18 mouse cellular contexts compared by ENCODE assay signal in genomic region chr2:102057746-102058145, GRCm38 (mm10).
DNase-seq lines count a peak whose midpoint lies in the region; ATAC-seq and TF ChIP-seq lines count a peak whose summit lies in the region.
"Had no signal": no experiment of that assay in that cellular context is flagged by ENCODE, and none has a peak within 500 bp of the region (broad histone marks: within the 10 kb centered on the region; RNA-seq: fewer than 3 reads in every experiment).

No protein-coding gene starts in this region.

- peaks cover 11% of the 10 kb centered on the region for H3K4me1 ChIP-seq in forebrain, embryonic 12.5 days
- peaks cover 10% of the 10 kb centered on the region for H3K4me1 ChIP-seq in forebrain, embryonic 10.5 days
- H3K4me1 ChIP-seq in thymus, adult 2 months (replicated peaks; ENCODE audit: control insufficient read depth, insufficient read depth, low read length) = peaks cover 54% of the 10 kb centered on the region
- H3K4me1 ChIP-seq: hindbrain, embryonic 12.5 days; limb, embryonic 10.5 days had no signal

- TF ChIP-seq POLR2A in thymus, adult 2 months (IDR thresholded peaks at IDR 0.05; ENCODE audit: control insufficient read depth, extremely low read depth, insufficient read depth, low read length, poor library complexity) = no peak

- no peak overlapping the region for H3K4me3 ChIP-seq in forebrain, embryonic 12.5 days (replicated peaks)
- H3K4me3 ChIP-seq in forebrain, embryonic 10.5 days = no peak overlapping the region
- H3K4me3 ChIP-seq in layer of hippocampus, adult 2 months = no peak overlapping the region
- H3K4me3 ChIP-seq in thymus, adult 2 months (ENCODE audit: control insufficient read depth, insufficient read depth, low read length) = peak overlapping the region; percentile 12
- H3K4me3 ChIP-seq: heart, adult 2 months; heart, embryonic 15.5 days; hindbrain, embryonic 12.5 days; kidney, embryonic 15.5 days; limb, embryonic 10.5 days; liver, embryonic 13.5 days; midbrain, embryonic 12.5 days had no signal

- no peak overlapping the region for H3K9ac ChIP-seq in forebrain, embryonic 12.5 days
- H3K9ac ChIP-seq: heart, embryonic 15.5 days; hindbrain, embryonic 12.5 days; kidney, embryonic 15.5 days; liver, embryonic 13.5 days; midbrain, embryonic 12.5 days had no signal

- H3K9me3 ChIP-seq in forebrain, embryonic 12.5 days = no peaks in the 10 kb centered on the region
- H3K9me3 ChIP-seq in forebrain, embryonic 10.5 days = no peaks in the 10 kb centered on the region
- H3K9me3 ChIP-seq: heart, embryonic 15.5 days; hindbrain, embryonic 12.5 days; kidney, embryonic 15.5 days; limb, embryonic 10.5 days; liver, embryonic 13.5 days; midbrain, embryonic 12.5 days had no signal

- H3K4me2 ChIP-seq in forebrain, embryonic 12.5 days = no peak overlapping the region
- H3K4me2 ChIP-seq: heart, embryonic 15.5 days; hindbrain, embryonic 12.5 days; kidney, embryonic 15.5 days; liver, embryonic 13.5 days; midbrain, embryonic 12.5 days had no signal

- H3K27me3 ChIP-seq in forebrain, embryonic 12.5 days = no peaks in the 10 kb centered on the region
- H3K27me3 ChIP-seq in forebrain, embryonic 10.5 days (ENCODE audit: poor library complexity, severe bottlenecking) = no peaks in the 10 kb centered on the region
- no peaks in the 10 kb centered on the region for H3K27me3 ChIP-seq in thymus, adult 2 months (ENCODE audit: control insufficient read depth, insufficient read depth, low read length)
- H3K27me3 ChIP-seq: CH12.LX; heart, embryonic 15.5 days; hindbrain, embryonic 12.5 days; kidney, embryonic 15.5 days; liver, embryonic 13.5 days; midbrain, embryonic 12.5 days had no signal

- 89% methylated on average over 12 of the region's 12 CpGs for WGBS in forebrain, embryonic 12.5 days
- WGBS in forebrain, embryonic 10.5 days = 91% methylated on average over 12 of the region's 12 CpGs
- WGBS in thymus, adult 2 months = 86% methylated on average over 12 of the region's 12 CpGs

- no peak for TF ChIP-seq CTCF in layer of hippocampus, adult 2 months (conservative IDR thresholded peaks at IDR 0.05)
- TF ChIP-seq CTCF in thymus, adult 2 months (IDR thresholded peaks at IDR 0.05; ENCODE audit: borderline replicate concordance, control insufficient read depth, extremely low read depth, insufficient read depth, low read length, poor library complexity) = no peak

- DNase-seq in forebrain, embryonic 10.5 days (ENCODE audit: extremely low spot score, low spot score) = no peak
- no peak for DNase-seq in layer of hippocampus, adult 2 months (ENCODE audit: low spot score in 2 of 2)
- no peak for DNase-seq in layer of hippocampus, adult 9-11 months
- DNase-seq in thymus, adult 2 months = no peak
- no peak for DNase-seq in thymus, postnatal 14 days
- no peak for DNase-seq in right cerebral cortex, postnatal 14 days
- DNase-seq: cerebellum, postnatal 36 days; liver, embryonic 13.5 days; right cerebral cortex, postnatal 4 days had no signal

- H3K27ac ChIP-seq in forebrain, embryonic 12.5 days = no peak overlapping the region; the same call in 1 of the 2 replicates
- H3K27ac ChIP-seq in forebrain, embryonic 10.5 days = no peak overlapping the region
- peak overlapping the region; percentile 83 for H3K27ac ChIP-seq in layer of hippocampus, adult 2 months
- H3K27ac ChIP-seq in thymus, adult 2 months (ENCODE audit: control insufficient read depth, insufficient read depth, low read length) = peak overlapping the region; percentile 99
- H3K27ac ChIP-seq: heart, adult 2 months; heart, embryonic 15.5 days; hindbrain, embryonic 12.5 days; kidney, embryonic 15.5 days; limb, embryonic 10.5 days; liver, embryonic 13.5 days; midbrain, embryonic 12.5 days had no signal

- 0 out of 2 replicates have a peak, but pooled peaks have one; percentile 24 for ATAC-seq in forebrain, embryonic 12.5 days (ENCODE audit: low FRiP score)
- ATAC-seq: inflammation-experienced regulatory T-cells, adult 6 months had no signal

- H3K36me3 ChIP-seq in forebrain, embryonic 12.5 days (replicated peaks) = peaks cover 25% of the 10 kb centered on the region
- peaks cover 73% of the 10 kb centered on the region for H3K36me3 ChIP-seq in forebrain, embryonic 10.5 days (replicated peaks)
- H3K36me3 ChIP-seq in thymus, adult 2 months (ENCODE audit: control insufficient read depth, insufficient read depth, low read length) = no peaks in the 10 kb centered on the region
- H3K36me3 ChIP-seq: heart, embryonic 15.5 days; liver, embryonic 13.5 days had no signal

Comparison
In these comparisons a context has a peak if more than half of its experiments do, and no peak if none do; other contexts are left out.
1. H3K27ac ChIP-seq: peak in layer of hippocampus, adult 2 months (single experiment) and thymus, adult 2 months (single experiment); none in forebrain, embryonic 12.5 days (single experiment) and forebrain, embryonic 10.5 days (single experiment).